Mouse (Mus musculus) kidney, adult 2 months (tissue): ENCODE measurements around the gene Gfral. TPM values are rescaled to one million over a fixed set of nuclear protein-coding genes. Genes with fewer than 3 reads are reported as not detected.

Experiments
- DNase-seq: peaks from one replicate; pipeline ENCODE4 v3.0.0; 2021
- H3K27ac ChIP-seq: fragments of 200-500 bp; 2 replicates; pipeline ENCODE4 v1.5.1; 2012; ENCODE audit warnings: low read depth, low read length, control low read depth, inconsistent platforms; ENCODE audit not compliant: insufficient read depth
- H3K27me3 ChIP-seq: fragments of 200-500 bp; replicated peaks from 2 replicates; pipeline ENCODE4 v1.6.1; 2012; ENCODE audit warnings: mild to moderate bottlenecking, moderate library complexity, low read length, inconsistent platforms; ENCODE audit not compliant: control insufficient read depth, insufficient read depth
- H3K36me3 ChIP-seq: fragments of 200-500 bp; 2 replicates; pipeline ENCODE4 v1.6.1; 2012; ENCODE audit warnings: mild to moderate bottlenecking, moderate library complexity, low read length, inconsistent platforms; ENCODE audit not compliant: control insufficient read depth, insufficient read depth
- H3K4me1 ChIP-seq: fragments of 200-500 bp; 2 replicates; pipeline ENCODE4 v1.6.1; 2011; ENCODE audit warnings: low read length; ENCODE audit not compliant: control insufficient read depth, insufficient read depth
- H3K4me3 ChIP-seq: fragments of 200-500 bp; 2 replicates; pipeline ENCODE4 v1.5.1; 2011; ENCODE audit warnings: mild to moderate bottlenecking, low read depth, low read length, control low read depth; ENCODE audit not compliant: insufficient read depth
- CTCF ChIP-seq: fragments of 200-500 bp; conservative IDR thresholded peaks from 2 replicates; pipeline ENCODE4 v1.5.1; 2011; ENCODE audit warnings: low read depth, mild to moderate bottlenecking, control low read depth, low read length, moderate library complexity, mixed read lengths; ENCODE audit not compliant: insufficient read depth, insufficient read length
- POLR2A ChIP-seq: fragments of 200-500 bp; IDR thresholded peaks from one replicate; pipeline ENCODE4 v1.6.1; 2011; ENCODE audit warnings: low read depth, low read length, control low read depth
- WGBS: fragments of 180-500 bp; shearing (Covaris S2); methylation state at CpG from one replicate; pipeline ENCODE4 v1.1.7; 2018; 5-methylcytosine and 5-hydroxymethylcytosine counted together
- polyA plus RNA-seq: library from polyadenylated mRNA; depleted of rRNA; stranded (reverse); fragments of >200 nt; gene quantifications from 2 replicates; pipeline ENCODE4 v1.2.3, GENCODE M21; 2012

The Gfral gene
- polyA plus RNA-seq, 1 experiment = not detected

DNA sequence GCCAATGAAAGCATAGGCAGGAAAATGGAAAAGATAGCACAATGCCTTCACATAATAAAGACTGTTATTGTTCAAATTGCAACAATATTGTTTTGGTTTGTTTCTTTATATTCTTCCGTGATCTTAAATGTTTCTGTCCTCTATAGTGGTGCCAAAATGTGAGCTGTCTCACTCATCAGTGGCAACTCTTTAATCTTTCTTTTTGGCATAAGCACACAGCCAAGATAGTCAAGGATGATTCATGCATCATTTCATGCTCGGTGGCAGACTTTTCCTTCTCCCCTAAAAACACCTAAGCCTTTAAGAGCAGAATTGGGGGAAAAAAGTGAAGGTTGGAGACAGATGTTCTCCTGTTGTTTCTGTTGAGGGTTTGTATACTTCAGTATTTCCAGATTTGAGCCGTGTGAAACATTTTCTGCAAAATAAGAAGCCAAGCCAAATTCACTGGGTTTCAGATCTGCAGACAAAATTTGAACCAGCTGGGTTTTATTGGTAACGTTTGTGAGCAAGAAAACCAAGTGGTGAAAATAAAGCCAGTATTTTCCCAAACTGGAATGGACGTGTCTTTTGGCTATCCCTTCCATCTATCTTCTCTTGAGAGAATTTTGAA is 40.7 kb downstream of the Gfral start:
- no peak for DNase-seq

DNA sequence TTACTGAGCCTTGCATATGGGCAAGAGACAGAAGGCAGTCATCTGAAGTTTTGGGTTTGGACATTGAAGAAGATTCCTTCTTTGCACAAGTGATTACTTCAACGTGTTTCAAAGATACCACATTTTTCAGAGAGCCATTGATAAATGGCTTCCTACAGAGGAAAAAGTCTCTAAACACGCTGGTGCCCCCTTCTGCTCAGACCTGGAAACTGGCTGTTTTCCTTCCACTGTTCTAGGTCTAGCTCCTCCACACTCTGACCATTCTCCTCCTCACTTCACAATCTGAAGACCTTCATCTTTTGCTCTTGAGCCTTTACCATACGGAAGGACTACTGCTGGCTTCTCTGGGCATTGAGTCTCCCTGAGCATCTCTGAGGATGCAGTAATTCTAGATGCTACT is 45.1 kb downstream of the Gfral start:
- Histone ChIP-seq H3K27me3 (no peaks in the 10 kb centered on the region), H3K27ac (no peak overlapping the region)
- no peak for DNase-seq

More for the DNA sequence above, 40.7 kb downstream of the Gfral start:
- no peak overlapping the region for H3K4me3 ChIP-seq
- no peaks in the 10 kb centered on the region for H3K27me3 ChIP-seq
- 78% methylated on average over 5 of the region's 5 CpGs for WGBS
- no peak overlapping the region for H3K27ac ChIP-seq
- no peaks in the 10 kb centered on the region for H3K4me1 ChIP-seq
- no peaks in the 10 kb centered on the region for H3K36me3 ChIP-seq
- TF ChIP-seq CTCF = no peak
- TF ChIP-seq POLR2A = no peak

DNA sequence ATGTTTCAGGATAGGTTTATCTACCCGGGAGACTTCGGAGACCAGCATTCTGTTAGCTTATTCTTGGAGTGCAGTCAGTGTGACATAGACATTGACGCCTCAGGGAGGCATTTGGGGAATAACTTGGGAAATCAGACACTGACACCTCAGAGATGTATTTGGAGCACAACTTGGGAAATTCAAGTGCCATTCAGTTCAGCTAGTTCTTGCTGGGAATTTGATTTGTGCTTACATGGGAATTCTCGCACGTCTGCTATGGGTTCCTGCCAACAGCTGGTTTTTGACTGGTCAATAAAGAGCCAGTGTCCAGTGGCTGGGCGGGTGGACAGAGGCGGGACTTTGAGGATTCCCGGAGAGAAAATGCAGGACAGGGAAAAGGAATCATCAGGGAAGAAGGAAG is 51.0 kb downstream of the Gfral start:
- Histone ChIP-seq H3K27me3 (no peaks in the 10 kb centered on the region), H3K27ac (no peak overlapping the region), H3K4me3 (no peak overlapping the region), H3K36me3 (no peaks in the 10 kb centered on the region), H3K4me1 (no peaks in the 10 kb centered on the region)
- no peak for DNase-seq
- TF ChIP-seq POLR2A = no peak
- TF ChIP-seq CTCF = no peak
- WGBS = 60% methylated on average over 8 of the region's 8 CpGs

More for the DNA sequence above, 45.1 kb downstream of the Gfral start:
- TF ChIP-seq CTCF (peak; percentile 28; the same call in 1 of the 2 replicates), POLR2A (no peak)
- Histone ChIP-seq H3K36me3 (no peaks in the 10 kb centered on the region), H3K4me3 (no peak overlapping the region), H3K4me1 (no peaks in the 10 kb centered on the region)
- 37% methylated on average over 3 of the region's 3 CpGs for WGBS

DNA sequence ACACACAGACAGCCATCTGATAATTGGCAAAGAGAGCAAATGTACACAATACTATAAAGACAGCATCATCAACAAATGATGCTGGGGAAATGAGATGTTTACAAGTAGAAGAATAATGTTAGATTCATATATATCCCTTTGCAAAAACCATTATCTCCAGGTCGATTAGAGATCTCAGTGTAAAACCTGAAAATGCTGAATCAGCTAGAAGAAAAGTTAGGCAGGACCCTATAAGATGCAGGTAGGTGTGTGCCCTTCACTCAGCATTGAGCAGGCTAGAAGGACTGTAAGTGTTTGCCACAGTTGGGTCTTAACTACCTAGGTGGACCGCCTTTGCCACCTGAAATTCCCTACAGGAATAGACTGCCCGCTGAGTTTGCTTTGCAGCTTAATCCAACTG is 67.9 kb downstream of the Gfral start:
- Histone ChIP-seq H3K27me3 (no peaks in the 10 kb centered on the region), H3K36me3 (no peaks in the 10 kb centered on the region), H3K4me1 (no peaks in the 10 kb centered on the region), H3K4me3 (no peak overlapping the region), H3K27ac (no peak overlapping the region)
- TF ChIP-seq POLR2A (no peak), CTCF (no peak)
- no peak for DNase-seq
- WGBS = 71% methylated on average over 3 of the region's 3 CpGs

DNA sequence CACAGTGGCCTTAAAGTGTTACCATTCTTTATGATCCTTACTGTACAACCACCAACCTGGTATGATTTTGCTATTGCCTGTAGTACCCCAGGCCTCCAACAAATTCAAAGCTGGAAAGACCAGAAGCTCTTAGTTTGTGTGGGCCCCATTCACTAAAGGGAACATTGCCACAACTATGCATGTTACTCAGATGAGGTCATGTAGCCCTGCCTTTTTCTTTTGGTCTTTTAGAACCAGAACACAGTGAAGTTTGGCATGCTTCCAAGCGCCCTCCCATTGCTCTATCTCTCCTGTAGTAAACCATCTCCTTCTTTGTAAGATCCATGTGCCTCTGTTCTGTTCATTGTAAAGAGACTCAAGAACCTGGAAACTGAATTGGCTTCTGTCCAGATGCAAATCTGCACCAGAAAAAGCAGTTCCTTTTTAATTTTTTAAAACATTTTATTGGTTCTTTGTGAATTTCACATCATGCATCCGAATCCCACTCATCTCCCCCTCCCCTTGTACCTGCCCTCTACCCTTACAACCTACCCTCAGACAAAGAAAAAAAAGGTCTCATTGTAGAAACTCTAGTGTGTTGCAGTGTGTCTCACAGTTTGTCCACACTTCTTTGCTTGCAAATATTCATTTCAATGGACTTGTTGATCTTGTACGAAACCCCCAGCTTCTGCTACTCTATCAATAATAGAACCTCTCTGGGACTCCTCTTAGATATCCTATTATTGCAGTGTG is 74.9 kb downstream of the Gfral start:
- no peak overlapping the region for H3K27ac ChIP-seq
- H3K27me3 ChIP-seq = no peaks in the 10 kb centered on the region
- TF ChIP-seq POLR2A = no peak
- no peak for TF ChIP-seq CTCF
- H3K4me1 ChIP-seq = no peaks in the 10 kb centered on the region
- no peak for DNase-seq
- H3K36me3 ChIP-seq = no peaks in the 10 kb centered on the region
- H3K4me3 ChIP-seq = no peak overlapping the region
- WGBS = 76% methylated on average over 3 of the region's 3 CpGs

DNA sequence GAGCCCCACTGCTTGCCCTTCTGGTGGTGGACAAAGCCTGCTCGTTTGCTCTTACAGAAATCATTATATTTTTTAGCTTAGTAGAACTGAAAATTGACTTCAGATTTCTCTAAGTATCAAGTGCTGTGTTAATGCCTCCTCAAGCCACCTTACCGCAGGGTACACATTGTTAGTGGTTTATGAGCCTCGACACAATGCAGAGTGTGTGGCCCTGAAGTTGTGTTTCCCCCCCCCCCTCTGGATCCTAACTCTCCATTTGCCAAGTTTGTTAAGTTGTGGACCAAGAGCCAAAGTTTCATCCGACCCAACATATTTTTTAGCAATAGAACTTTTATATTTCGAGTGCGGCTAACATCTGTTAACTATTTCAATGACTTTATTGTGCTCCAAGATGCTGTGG is 79.4 kb downstream of the Gfral start:
- Histone ChIP-seq H3K4me1 (no peaks in the 10 kb centered on the region), H3K36me3 (no peaks in the 10 kb centered on the region), H3K4me3 (no peak overlapping the region), H3K27me3 (no peaks in the 10 kb centered on the region), H3K27ac (no peak overlapping the region)
- no peak for TF ChIP-seq POLR2A
- no peak for TF ChIP-seq CTCF
- DNase-seq = no peak
- WGBS = 63% methylated on average over 6 of the region's 6 CpGs

DNA sequence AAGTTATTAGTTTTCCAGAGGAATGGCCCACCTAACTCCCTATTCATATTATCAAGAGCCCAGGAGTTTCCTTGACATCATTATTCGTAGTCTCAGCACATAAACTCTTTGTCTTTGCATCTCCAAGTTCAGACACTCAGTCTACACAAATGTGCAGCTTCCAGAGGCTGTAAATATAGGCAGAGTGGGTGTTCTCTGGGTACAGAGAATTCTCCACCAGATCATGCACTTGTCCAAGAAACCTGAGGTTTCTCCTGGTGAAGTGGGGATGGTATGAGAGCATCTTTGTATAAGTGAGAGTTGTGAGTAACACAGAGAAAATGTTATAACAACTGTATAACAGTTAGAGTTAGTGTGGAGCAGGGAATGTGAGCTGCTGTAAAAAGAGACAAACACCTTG is 84.1 kb downstream of the Gfral start:
- Histone ChIP-seq H3K4me3 (no peak overlapping the region), H3K27ac (no peak overlapping the region), H3K4me1 (no peaks in the 10 kb centered on the region), H3K27me3 (no peaks in the 10 kb centered on the region), H3K36me3 (no peaks in the 10 kb centered on the region)
- TF ChIP-seq POLR2A (no peak), CTCF (no peak)
- 64% methylated on average over 1 of the region's 1 CpGs for WGBS
- no peak for DNase-seq
